Mouse (Mus musculus) erythroblast, embryonic 14.5 days (primary cell): ENCODE data around the gene Atp2c2. TPM values are rescaled to one million over a fixed set of nuclear protein-coding genes. Genes with fewer than 3 reads are reported as not detected.
A peak's percentile ranks its signal among the peaks of the same experiment; 100 is the strongest.

Experiments
- H3K27me3 ChIP-seq: 2 replicates; pipeline ENCODE4 v1.6.1; 2012; ENCODE audit warnings: inconsistent platforms; ENCODE audit not compliant: control insufficient read depth
- H3K36me3 ChIP-seq: 2 replicates; pipeline ENCODE4 v1.6.1; 2012; ENCODE audit warnings: mild to moderate bottlenecking, inconsistent platforms; ENCODE audit not compliant: control insufficient read depth
- H3K4me1 ChIP-seq: 2 replicates; pipeline ENCODE4 v1.6.1; 2012; ENCODE audit warnings: inconsistent platforms; ENCODE audit not compliant: control insufficient read depth
- H3K4me3 ChIP-seq: replicated peaks from 2 replicates; pipeline ENCODE3; 2012; ENCODE audit warnings: moderate library complexity, mild to moderate bottlenecking, inconsistent platforms
- H3K9me3 ChIP-seq: 2 replicates; pipeline ENCODE4 v1.6.1; 2012; ENCODE audit warnings: low read length, inconsistent platforms, mixed read lengths; ENCODE audit not compliant: control insufficient read depth
- GATA1 ChIP-seq: IDR thresholded peaks from 2 replicates; pipeline ENCODE4 v1.6.1; 2012; ENCODE audit warnings: low read length, inconsistent platforms, mixed read lengths
- TAL1 ChIP-seq: IDR thresholded peaks from 3 replicates; pipeline ENCODE4 v1.6.1; 2012; ENCODE audit warnings: low read length, inconsistent platforms, mixed read lengths
- polyA plus RNA-seq: library from polyadenylated mRNA; stranded (reverse); fragments of >175 nt; gene quantifications from 2 replicates; pipeline ENCODE4 v1.2.3, GENCODE M21; 2012

Atp2c2 gene
- polyA plus RNA-seq, 1 experiment = not detected

GRCm38 (mm10) chr8:119776668-119777245 lies 76.9 kb downstream of the Atp2c2 start:
- no peak for TF ChIP-seq TAL1
- no peak for TF ChIP-seq GATA1
- H3K36me3 ChIP-seq = peaks cover 4% of the 10 kb centered on the region; the same call in 1 of the 2 replicates
- H3K27me3 ChIP-seq = no peaks in the 10 kb centered on the region
- peaks cover 25% of the 10 kb centered on the region for H3K4me1 ChIP-seq
- no peak overlapping the region for H3K4me3 ChIP-seq
- no peaks in the 10 kb centered on the region for H3K9me3 ChIP-seq

GRCm38 (mm10) chr8:119777765-119778164 lies 78.0 kb downstream of the Atp2c2 start:
- Histone ChIP-seq H3K9me3 (no peaks in the 10 kb centered on the region), H3K36me3 (no peaks in the 10 kb centered on the region), H3K4me1 (peaks cover 25% of the 10 kb centered on the region), H3K27me3 (no peaks in the 10 kb centered on the region), H3K4me3 (peak overlapping the region; percentile 75)
- TF ChIP-seq GATA1 (no peak), TAL1 (no peak)

GRCm38 (mm10) chr8:119778263-119778662 lies 78.5 kb downstream of the Atp2c2 start, which contains the start of gene Tldc1:
Gene Tldc1, minus strand, starts transcription at chr8:119778416.
- Histone ChIP-seq H3K9me3 (no peaks in the 10 kb centered on the region), H3K36me3 (no peaks in the 10 kb centered on the region), H3K4me1 (peaks cover 25% of the 10 kb centered on the region), H3K4me3 (peak within 1 kb of the TSS; percentile 75), H3K27me3 (no peaks in the 10 kb centered on the region)
- TF ChIP-seq GATA1 (no peak), TAL1 (no peak)

- H3K4me3 ChIP-seq = no peak overlapping the region
- no peaks in the 10 kb centered on the region for H3K27me3 ChIP-seq
- H3K9me3 ChIP-seq = no peaks in the 10 kb centered on the region
- no peak for TF ChIP-seq TAL1
- TF ChIP-seq GATA1 = no peak
- peaks cover 25% of the 10 kb centered on the region for H3K4me1 ChIP-seq
- H3K36me3 ChIP-seq = no peaks in the 10 kb centered on the region
Observed at GRCm38 (mm10) chr8:119779013-119779737, 79.4 kb downstream of the Atp2c2 start.

GRCm38 (mm10) chr8:119780402-119781049 lies 80.7 kb downstream of the Atp2c2 start:
- TF ChIP-seq TAL1 (no peak), GATA1 (no peak)
- peaks cover 25% of the 10 kb centered on the region for H3K4me1 ChIP-seq
- H3K9me3 ChIP-seq = no peaks in the 10 kb centered on the region
- no peaks in the 10 kb centered on the region for H3K36me3 ChIP-seq
- H3K27me3 ChIP-seq = no peaks in the 10 kb centered on the region
- no peak overlapping the region for H3K4me3 ChIP-seq

- Histone ChIP-seq H3K27me3 (no peaks in the 10 kb centered on the region), H3K9me3 (no peaks in the 10 kb centered on the region), H3K4me3 (no peak overlapping the region), H3K4me1 (peaks cover 25% of the 10 kb centered on the region), H3K36me3 (no peaks in the 10 kb centered on the region)
- TF ChIP-seq GATA1 = no peak
Observed at GRCm38 (mm10) chr8:119781086-119781840, 81.5 kb downstream of the Atp2c2 start.

- no peaks in the 10 kb centered on the region for H3K9me3 ChIP-seq
- H3K36me3 ChIP-seq = no peaks in the 10 kb centered on the region
- no peak overlapping the region for H3K4me3 ChIP-seq
- H3K27me3 ChIP-seq = no peaks in the 10 kb centered on the region
- TF ChIP-seq GATA1 (no peak), TAL1 (no peak)
- peaks cover 22% of the 10 kb centered on the region for H3K4me1 ChIP-seq
Observed at GRCm38 (mm10) chr8:119782715-119783114, 82.9 kb downstream of the Atp2c2 start.

- H3K27me3 ChIP-seq = no peaks in the 10 kb centered on the region
- no peaks in the 10 kb centered on the region for H3K9me3 ChIP-seq
- TF ChIP-seq GATA1 (no peak), TAL1 (no peak)
- peaks cover 13% of the 10 kb centered on the region for H3K4me1 ChIP-seq
- no peaks in the 10 kb centered on the region for H3K36me3 ChIP-seq
- no peak overlapping the region for H3K4me3 ChIP-seq
Observed at GRCm38 (mm10) chr8:119783579-119783978, 83.8 kb downstream of the Atp2c2 start.

- no peak overlapping the region for H3K4me3 ChIP-seq
- TF ChIP-seq TAL1 = no peak
- TF ChIP-seq GATA1 = no peak
Observed at GRCm38 (mm10) chr8:119784141-119784574, 84.3 kb downstream of the Atp2c2 start.

More at GRCm38 (mm10) chr8:119784141-119784574, 84.3 kb downstream of the Atp2c2 start:
- Histone ChIP-seq H3K36me3 (no peaks in the 10 kb centered on the region), H3K4me1 (peaks cover 8% of the 10 kb centered on the region), H3K9me3 (no peaks in the 10 kb centered on the region), H3K27me3 (no peaks in the 10 kb centered on the region)
